Mouse (Mus musculus) C2C12 (cell line): ENCODE measurements around the gene Bckdha.

Experiments used
- CEBPB ChIP-seq: IDR thresholded peaks from one replicate; pipeline ENCODE4 v1.6.1; 2011; ENCODE audit warnings: low read depth, mild to moderate bottlenecking, control low read depth, moderate library complexity
- CTCF ChIP-seq: IDR thresholded peaks from one replicate; pipeline ENCODE4 v1.5.1; 2011; ENCODE audit not compliant: control insufficient read depth, insufficient read depth, insufficient read length
- MAX ChIP-seq: IDR thresholded peaks from one replicate; pipeline ENCODE4 v1.6.1; 2011; ENCODE audit warnings: mild to moderate bottlenecking, control low read depth
- MYOD1 ChIP-seq: IDR thresholded peaks from one replicate; pipeline ENCODE4 v1.6.1; 2011; ENCODE audit warnings: low read depth; ENCODE audit not compliant: control insufficient read depth, insufficient read length
- USF1 ChIP-seq: IDR thresholded peaks from one replicate; pipeline ENCODE4 v1.6.1; 2011; ENCODE audit warnings: low read depth, mild to moderate bottlenecking, control low read depth, moderate library complexity

- TF ChIP-seq CEBPB, result no peak
- TF ChIP-seq CTCF, result no peak
- TF ChIP-seq MYOD1, result no peak
- no peak for TF ChIP-seq USF1
- no peak for TF ChIP-seq MAX
Measured at GRCm38 (mm10) chr7:25601346-25601745, 57.4 kb downstream of the Bckdha start.
